Comparison of ENCODE assay signal across 8 mouse cellular contexts in genomic region chr7:132930850-132931559, GRCm38 (mm10). TPM values are rescaled to one million over a fixed set of nuclear protein-coding genes. Genes with fewer than 3 reads are reported as not detected.
DNase-seq lines count a peak whose midpoint lies in the region; ATAC-seq and TF ChIP-seq lines count a peak whose summit lies in the region.

Gene Zranb1 (plus strand): TSS chr7:132931142.

- no peaks in the 10 kb centered on the region for H3K9me3 ChIP-seq in heart, embryonic 12.5 days (replicated peaks)
- no peaks in the 10 kb centered on the region for H3K9me3 ChIP-seq in kidney, postnatal 0 days (replicated peaks; ENCODE audit: low read length)
- no peaks in the 10 kb centered on the region for H3K9me3 ChIP-seq in liver, embryonic 11.5 days (ENCODE audit: control insufficient read depth, low read length)
- no peaks in the 10 kb centered on the region for H3K9me3 ChIP-seq in stomach, embryonic 14.5 days (ENCODE audit: control insufficient read depth, low read depth, low read length)

- peak within 1 kb of the TSS; percentile 96 for H3K4me3 ChIP-seq in heart, embryonic 12.5 days
- peak within 1 kb of the TSS; percentile 95 for H3K4me3 ChIP-seq in kidney, postnatal 0 days (replicated peaks; ENCODE audit: low read depth, low read length)
- peak within 1 kb of the TSS; percentile 98 for H3K4me3 ChIP-seq in liver, embryonic 11.5 days (ENCODE audit: low read depth, low read length)
- peak within 1 kb of the TSS; percentile 87 for H3K4me3 ChIP-seq in stomach, embryonic 14.5 days (ENCODE audit: low read depth, low read length)

- TF ChIP-seq CTCF in kidney, postnatal 0 days (IDR thresholded peaks at IDR 0.05; ENCODE audit: low read depth): no peak

- WGBS in heart, embryonic 12.5 days: under 1% methylated on average over 93 of the region's 93 CpGs
- WGBS in kidney, postnatal 0 days: under 1% methylated on average over 66 of the region's 93 CpGs
- under 1% methylated on average over 89 of the region's 93 CpGs for WGBS in liver, embryonic 11.5 days
- WGBS in stomach, embryonic 14.5 days: under 1% methylated on average over 82 of the region's 93 CpGs

- peak within 1 kb of the TSS; percentile 80 for H3K4me2 ChIP-seq in heart, embryonic 12.5 days
- H3K4me2 ChIP-seq in kidney, postnatal 0 days (ENCODE audit: low read length): peak within 1 kb of the TSS; percentile 73
- peak within 1 kb of the TSS; percentile 83 for H3K4me2 ChIP-seq in liver, embryonic 11.5 days
- H3K4me2 ChIP-seq in stomach, embryonic 14.5 days (replicated peaks; ENCODE audit: low read depth, low read length): peak within 1 kb of the TSS; percentile 63

- H3K27me3 ChIP-seq in heart, embryonic 12.5 days (replicated peaks): no peaks in the 10 kb centered on the region
- H3K27me3 ChIP-seq in kidney, postnatal 0 days (ENCODE audit: insufficient read depth, low read length): no peaks in the 10 kb centered on the region
- H3K27me3 ChIP-seq in liver, embryonic 11.5 days (replicated peaks; ENCODE audit: control insufficient read depth, insufficient read depth, low read length): no peaks in the 10 kb centered on the region
- no peaks in the 10 kb centered on the region for H3K27me3 ChIP-seq in stomach, embryonic 14.5 days (ENCODE audit: control insufficient read depth, insufficient read depth, low read length)

- H3K4me1 ChIP-seq in heart, embryonic 12.5 days (replicated peaks): peaks cover 8% of the 10 kb centered on the region
- no peaks in the 10 kb centered on the region for H3K4me1 ChIP-seq in kidney, postnatal 0 days (replicated peaks; ENCODE audit: insufficient read depth, low read length)
- H3K4me1 ChIP-seq in liver, embryonic 11.5 days (replicated peaks; ENCODE audit: control insufficient read depth, insufficient read depth, low read length): peaks cover 7% of the 10 kb centered on the region
- H3K4me1 ChIP-seq in stomach, embryonic 14.5 days (ENCODE audit: control insufficient read depth, insufficient read depth, low read length): peaks cover 5% of the 10 kb centered on the region; the same call in 1 of the 2 replicates

- DNase-seq in CD4-positive helper T cell, adult 2 months (ENCODE audit: low read depth, low spot score): peak; percentile 98
- DNase-seq in brain, embryonic 18.5 days (ENCODE audit: low read depth, low spot score): peak; percentile 94
- peak; percentile 99 for DNase-seq in kidney, postnatal 0 days (ENCODE audit: low spot score)
- peak; percentile 99 for DNase-seq in liver, embryonic 11.5 days (ENCODE audit: low spot score)
- DNase-seq in naive thymus-derived CD4-positive, alpha-beta T cell, adult 2 months (ENCODE audit: low read depth): peak; percentile 98

- no peaks in the 10 kb centered on the region for H3K36me3 ChIP-seq in heart, embryonic 12.5 days
- no peaks in the 10 kb centered on the region for H3K36me3 ChIP-seq in kidney, postnatal 0 days (ENCODE audit: insufficient read depth, low read length)
- H3K36me3 ChIP-seq in liver, embryonic 11.5 days (ENCODE audit: control insufficient read depth, insufficient read depth, low read length): no peaks in the 10 kb centered on the region
- H3K36me3 ChIP-seq in stomach, embryonic 14.5 days (ENCODE audit: control insufficient read depth, insufficient read depth, low read length): no peaks in the 10 kb centered on the region

- ATAC-seq in erythroid progenitor cell, adult 5-6 weeks (replicated peaks; ENCODE audit: low FRiP score, poor library complexity, severe bottlenecking): peak; percentile 94
- peak; percentile 100 for ATAC-seq in heart, embryonic 12.5 days (ENCODE audit: insufficient number of reproducible peaks, low FRiP score)
- ATAC-seq in kidney, postnatal 0 days (replicated peaks; ENCODE audit: low FRiP score, low read depth): peak; percentile 100
- peak; percentile 99 for ATAC-seq in liver, embryonic 11.5 days (replicated peaks; ENCODE audit: low FRiP score)
- peak; percentile 100 for ATAC-seq in stomach, embryonic 14.5 days (ENCODE audit: insufficient number of reproducible peaks, insufficient read depth, low FRiP score, low read depth)

- peak within 1 kb of the TSS; percentile 98 for H3K27ac ChIP-seq in heart, embryonic 12.5 days (ENCODE audit: poor library complexity, severe bottlenecking)
- peak within 1 kb of the TSS; percentile 98 for H3K27ac ChIP-seq in kidney, postnatal 0 days
- H3K27ac ChIP-seq in liver, embryonic 11.5 days (ENCODE audit: low read depth, low read length): peak within 1 kb of the TSS; percentile 99
- H3K27ac ChIP-seq in stomach, embryonic 14.5 days (ENCODE audit: low read length): peak within 1 kb of the TSS; percentile 97

- H3K9ac ChIP-seq in heart, embryonic 12.5 days: peak within 1 kb of the TSS; percentile 99
- H3K9ac ChIP-seq in kidney, postnatal 0 days (ENCODE audit: low read depth, low read length): peak within 1 kb of the TSS; percentile 99
- H3K9ac ChIP-seq in liver, embryonic 11.5 days (ENCODE audit: low read depth, low read length): peak within 1 kb of the TSS; percentile 97
- H3K9ac ChIP-seq in stomach, embryonic 14.5 days (replicated peaks; ENCODE audit: low read depth, low read length): peak within 1 kb of the TSS; percentile 95

RNA-seq across cellular contexts. Expression of gene Zranb1, which starts in this region (rescaled TPM):
- 30.6 and 33.2 TPM in 2 replicates for total RNA-seq in erythroid progenitor cell, adult 5-6 weeks (2015; ENCODE audit: low replicate concordance)
- total RNA-seq in erythroid progenitor cell, adult 5-6 weeks (2017; ENCODE audit: low replicate concordance): 62.5 and 78.7 TPM in 2 replicates
- 10.3 and 11.2 TPM in 2 replicates for polyA plus RNA-seq in heart, embryonic 12.5 days (2016; fragmentation: Nextera tagmentation; extraction: Ambion mirVana)
- 15.1 and 15.3 TPM in 2 replicates for polyA plus RNA-seq in kidney, postnatal 0 days (2015; fragmentation: Nextera tagmentation; extraction: Ambion mirVana)
- polyA plus RNA-seq in liver, embryonic 11.5 days (2014; fragmentation: Nextera tagmentation; extraction: Ambion mirVana): 9.6 and 10.9 TPM in 2 replicates
- polyA plus RNA-seq in stomach, embryonic 14.5 days (2014; fragmentation: Nextera tagmentation; extraction: Ambion mirVana): 17.3 and 18.7 TPM in 2 replicates

Comparison
In these comparisons a context has a peak if more than half of its experiments do, and no peak if none do; other contexts are left out.
1. Peak in every context shown above with its lines: DNase-seq, ATAC-seq, H3K4me3 ChIP-seq and H3K27ac ChIP-seq.